Mouse (Mus musculus) adrenal gland, postnatal 25 days (tissue): ENCODE measurements around the gene Tmem222. TPM values are rescaled to one million over a fixed set of nuclear protein-coding genes. Genes with fewer than 3 reads are reported as not detected.
A peak's percentile ranks its signal among the peaks of the same experiment; 100 is the strongest.

Source experiments
- DNase-seq: peaks from one replicate; pipeline ENCODE4 v3.0.0; 2021; ENCODE audit warnings: mixed read lengths
- total RNA-seq: library from RNA; stranded (reverse); gene quantifications from 2 replicates; pipeline ENCODE4 v1.2.3, GENCODE M21; 2021

The Tmem222 gene
- total RNA-seq, 1 experiment from 2014 or later: 73.3 TPM

DNA sequence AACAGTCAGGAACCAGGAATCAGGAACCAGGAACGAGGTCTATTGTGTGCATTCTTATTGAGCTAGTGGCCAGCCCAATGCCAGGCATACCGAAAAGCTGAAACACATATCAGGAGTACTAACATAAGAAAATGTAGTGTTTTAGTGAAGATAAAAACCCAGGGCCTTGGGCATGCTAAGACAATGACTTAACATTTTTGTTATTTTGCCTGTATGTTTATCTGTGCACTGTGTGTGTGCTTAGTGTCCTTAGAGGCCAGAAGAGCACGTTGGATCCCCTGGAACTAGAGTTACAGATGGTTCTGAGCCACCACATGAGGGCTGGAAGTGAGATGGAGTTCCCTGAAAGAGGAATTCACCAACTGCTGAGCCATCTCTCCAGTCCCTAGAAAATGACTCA is 7.7 kb upstream of the Tmem222 start:
- no peak for DNase-seq

DNA sequence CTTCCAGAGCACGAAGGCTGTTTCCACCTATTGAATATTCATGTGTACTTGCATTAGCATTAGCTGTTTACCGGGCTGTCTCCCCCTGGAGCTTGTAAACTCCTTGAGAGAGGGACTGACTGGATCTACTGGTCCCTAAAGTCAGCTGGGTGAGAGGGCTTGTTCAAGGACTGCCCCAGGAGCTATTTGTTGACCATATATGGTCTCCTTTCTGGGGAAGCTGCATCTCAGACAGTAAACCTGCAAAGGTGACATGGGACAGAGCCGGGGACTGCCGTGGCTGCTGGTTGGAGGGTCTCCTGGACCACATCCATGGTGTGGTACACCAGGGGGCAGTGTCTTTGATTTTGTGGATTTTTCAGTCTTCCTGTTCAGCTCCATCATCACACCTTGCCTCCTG is 5.1 kb upstream of the Tmem222 start:
- no peak for DNase-seq

DNA sequence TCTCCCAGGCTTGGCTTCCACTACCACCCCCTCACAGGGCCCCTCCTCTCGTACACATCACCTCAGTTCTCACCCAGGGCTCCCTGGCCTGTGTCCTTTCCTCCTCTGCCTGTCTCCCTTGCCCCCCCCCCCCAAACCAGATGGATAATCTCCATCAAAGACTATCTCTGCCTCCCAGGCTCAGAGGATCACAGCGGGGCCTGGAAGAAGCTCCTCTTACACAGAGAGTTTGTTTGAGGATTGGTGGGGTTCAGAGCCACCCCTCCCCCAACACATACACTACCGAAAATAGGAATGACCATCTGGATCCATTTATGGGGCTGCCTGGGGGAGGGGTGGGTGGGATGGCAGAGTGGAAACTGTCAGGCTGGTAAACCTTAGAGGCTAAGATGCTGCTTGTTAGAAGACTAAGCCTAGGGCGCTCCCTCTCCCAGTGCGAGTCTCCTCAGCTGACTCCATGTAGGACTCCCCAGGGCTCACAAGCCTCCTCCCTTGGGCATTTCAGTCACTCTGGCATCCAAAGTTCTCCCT is 4.4 kb upstream of the Tmem222 start:
- DNase-seq: no peak

DNA sequence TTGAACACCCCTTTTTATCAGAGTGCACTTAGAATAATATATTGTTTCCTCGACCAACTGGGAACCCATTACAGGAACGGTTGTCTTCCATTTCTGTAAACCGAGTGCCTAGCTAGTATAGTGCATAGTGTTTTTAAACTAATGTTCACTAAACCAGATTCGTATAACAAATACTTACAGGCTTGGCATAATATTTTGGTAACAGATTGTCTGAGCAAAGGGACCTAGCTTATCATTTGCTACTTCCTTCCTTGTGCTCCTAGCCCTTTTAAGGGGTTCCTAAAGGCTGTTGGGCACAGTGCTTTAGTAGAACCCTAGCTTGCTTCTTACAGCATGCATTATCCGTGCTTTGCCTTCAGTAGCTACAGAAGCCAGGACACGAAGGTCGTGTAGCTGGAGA is 3.9 kb upstream of the Tmem222 start:
- no peak for DNase-seq

DNA sequence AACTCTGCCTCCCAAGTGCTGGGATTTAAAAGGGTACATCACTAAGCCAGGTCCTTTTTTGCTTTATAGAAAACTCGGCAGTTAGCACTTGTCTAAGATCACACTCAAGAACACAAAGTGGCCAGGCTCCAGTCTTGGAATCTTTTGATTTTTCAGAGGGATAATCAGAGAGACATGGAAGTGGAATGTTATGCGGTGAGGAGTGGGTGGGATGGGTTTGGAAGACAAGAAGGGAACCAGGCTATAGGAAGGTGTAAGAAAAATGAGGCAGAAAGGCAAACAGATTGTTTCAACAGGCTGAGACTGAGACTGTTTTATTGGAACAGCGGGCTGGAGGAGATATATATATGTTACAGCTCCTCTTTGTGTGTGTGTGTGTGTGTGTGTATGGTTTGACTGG is 890 bp upstream of the Tmem222 start:
- no peak for DNase-seq

DNA sequence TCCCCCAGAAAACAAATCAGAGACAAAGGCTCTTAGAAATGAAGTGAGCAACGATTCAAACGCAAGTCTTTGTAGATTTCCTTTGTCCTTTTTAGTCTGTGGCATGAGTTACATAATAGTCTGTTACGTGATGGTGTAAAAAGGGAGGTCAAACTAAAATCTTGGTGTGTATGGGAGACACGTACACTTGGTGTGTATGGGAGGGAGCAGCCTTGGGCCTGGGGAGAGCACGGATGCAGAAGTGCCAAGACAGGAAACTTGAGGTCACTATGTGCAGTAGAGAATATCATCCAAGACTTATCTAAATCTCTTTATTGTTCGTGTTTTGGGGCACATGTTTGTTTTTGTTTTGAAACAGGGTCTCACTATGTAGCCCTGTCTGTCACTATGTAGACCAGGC is 475 bp upstream of the Tmem222 start:
- DNase-seq: no peak

DNA sequence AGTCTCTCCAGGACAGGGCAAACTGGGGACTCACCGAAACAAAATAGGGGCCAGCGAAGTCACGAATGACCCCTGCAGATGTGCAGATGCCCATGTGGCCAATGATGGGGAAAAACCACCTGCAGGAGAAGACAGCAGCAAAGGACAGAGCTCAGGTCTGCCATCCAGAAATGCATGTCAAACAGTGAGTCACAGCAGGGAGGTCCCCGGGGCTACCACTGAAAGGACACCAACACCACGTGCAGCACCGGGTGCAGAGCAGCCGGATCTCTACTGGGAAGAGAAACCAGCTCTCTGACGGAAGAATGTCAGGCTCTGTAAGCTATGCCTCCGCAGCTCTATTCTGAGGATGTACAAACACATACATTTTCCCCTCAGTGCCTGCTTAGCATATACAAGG is 6.7 kb downstream of the Tmem222 start:
- no peak for DNase-seq

DNA sequence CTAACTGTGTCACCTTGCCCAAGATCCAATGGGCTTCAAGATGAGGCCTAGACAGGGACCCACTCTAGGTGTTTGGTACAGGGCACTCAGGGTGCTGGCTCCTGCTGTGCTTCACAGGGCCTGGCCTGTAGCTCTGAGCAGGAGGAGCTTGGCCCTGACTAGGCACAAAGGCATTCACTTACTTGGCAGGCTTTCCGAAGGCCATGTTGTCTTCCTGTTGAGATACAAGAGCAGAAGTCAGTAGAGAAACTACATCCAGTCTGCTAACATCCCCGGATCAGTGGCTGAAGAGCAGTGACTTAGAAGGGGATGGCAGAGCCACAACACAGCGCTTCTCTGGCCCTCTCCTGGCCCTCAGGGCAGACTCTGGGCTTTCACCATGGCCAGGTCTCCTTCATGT is 8.0 kb downstream of the Tmem222 start:
- peak; percentile 64 for DNase-seq

DNA sequence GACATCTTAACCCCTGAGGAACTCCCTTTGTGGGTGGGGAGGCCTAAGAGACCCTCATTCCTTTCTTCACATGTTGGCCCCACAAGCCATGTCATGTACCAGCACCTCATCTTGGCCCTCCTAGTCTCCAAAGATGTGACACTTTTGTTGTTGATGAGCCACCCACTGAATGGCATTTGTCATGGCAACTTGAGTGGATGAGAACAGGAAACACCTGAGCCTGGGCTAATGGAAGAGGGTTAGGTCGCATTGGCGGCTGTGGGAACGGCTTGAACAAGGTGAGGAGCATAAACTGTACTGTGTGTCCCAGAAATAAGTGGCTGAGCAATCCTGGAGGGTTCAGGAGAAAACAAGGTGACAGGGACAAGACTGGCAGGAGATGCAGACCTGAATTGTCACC is 8.7 kb downstream of the Tmem222 start:
- DNase-seq: no peak

DNA sequence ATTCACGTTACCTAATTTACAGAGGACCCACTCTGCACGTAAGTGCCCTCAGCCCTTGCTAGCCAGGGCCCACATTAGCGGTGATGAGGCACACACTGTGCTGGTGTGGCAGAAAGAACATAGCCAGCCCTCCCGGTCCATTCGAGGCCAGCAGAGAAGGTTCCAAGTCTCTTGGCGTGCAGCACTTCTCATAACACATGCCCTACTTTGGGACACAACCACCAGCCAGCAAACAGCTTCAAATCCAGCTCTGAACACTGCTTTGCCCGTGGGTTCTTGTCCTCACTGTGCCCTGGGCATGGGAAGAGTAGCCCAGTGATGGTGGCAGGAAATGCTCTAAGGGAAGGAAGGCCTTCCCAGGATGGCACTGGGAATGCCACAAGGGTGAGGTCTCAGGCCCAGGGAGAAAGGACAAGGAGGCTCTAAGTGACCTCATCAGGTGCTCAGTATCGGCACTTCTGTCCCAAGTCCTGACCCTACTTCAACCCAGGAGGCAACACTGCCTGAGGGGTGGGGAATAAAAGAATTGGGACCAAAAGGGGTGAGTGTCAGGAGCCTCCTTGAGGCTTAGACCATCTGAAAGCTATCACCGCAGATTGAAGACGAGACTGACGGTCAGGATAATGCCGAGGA is 11.2 kb downstream of the Tmem222 start:
- DNase-seq: no peak

DNA sequence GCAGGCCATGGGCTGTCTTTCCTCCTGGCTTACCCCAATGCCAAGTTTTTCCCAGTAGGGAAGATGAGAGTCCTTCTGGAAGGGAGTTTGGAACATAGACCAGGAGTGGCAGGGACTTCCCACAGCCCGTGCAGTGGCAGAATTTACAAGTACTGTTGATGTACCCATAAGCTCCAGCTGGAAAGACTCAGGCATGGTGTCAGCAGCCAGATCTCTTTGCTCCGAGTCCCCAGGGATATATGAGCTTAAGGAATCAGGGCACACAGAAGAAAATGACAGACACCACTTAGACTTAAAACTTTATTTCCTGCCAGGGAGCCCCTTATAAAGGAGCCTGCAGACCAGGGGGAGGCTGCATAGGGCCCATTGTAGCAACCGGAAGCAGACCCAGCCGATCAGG is 11.8 kb downstream of the Tmem222 start:
- DNase-seq: no peak

DNA sequence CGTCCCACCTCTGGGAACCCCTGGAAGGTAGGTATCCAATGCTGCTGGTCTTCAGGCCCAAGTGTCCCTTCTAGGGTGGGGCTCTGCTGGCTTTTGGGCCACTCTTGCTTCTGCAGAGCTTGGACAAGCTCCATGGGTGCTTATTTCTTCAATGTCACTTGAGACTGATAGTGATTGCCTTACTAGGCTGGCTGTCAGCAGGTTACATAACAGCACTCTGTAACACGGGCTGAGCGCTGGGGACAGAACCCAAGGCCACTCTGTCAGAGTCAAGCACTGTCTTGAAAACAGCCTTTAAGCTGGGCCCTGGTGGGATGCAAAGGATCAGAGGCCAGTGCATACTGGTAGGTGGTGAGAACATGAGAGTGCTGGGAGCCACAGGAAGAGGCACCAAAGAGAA is 12.3 kb downstream of the Tmem222 start:
- peak; percentile 45 for DNase-seq

DNA sequence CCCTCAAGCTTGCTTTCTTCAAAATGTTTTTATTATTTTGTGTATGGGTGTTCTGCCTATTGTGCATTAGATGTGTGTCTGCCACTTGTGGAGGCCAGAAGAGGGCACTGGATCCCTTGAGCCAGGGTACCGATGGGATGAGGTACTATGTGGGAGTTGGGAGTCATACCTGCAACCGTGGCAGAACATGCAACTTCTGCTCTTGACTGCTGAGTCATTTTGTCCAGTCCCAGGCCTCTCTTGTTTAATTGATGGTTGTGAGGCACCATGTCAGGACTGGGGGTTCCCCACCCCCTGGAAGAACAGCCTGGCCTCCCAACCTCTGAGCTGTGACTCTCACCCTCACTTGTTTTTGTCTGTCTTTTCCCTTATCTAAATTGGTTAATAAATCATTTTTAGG is 13.0 kb downstream of the Tmem222 start:
- DNase-seq: no peak

DNA sequence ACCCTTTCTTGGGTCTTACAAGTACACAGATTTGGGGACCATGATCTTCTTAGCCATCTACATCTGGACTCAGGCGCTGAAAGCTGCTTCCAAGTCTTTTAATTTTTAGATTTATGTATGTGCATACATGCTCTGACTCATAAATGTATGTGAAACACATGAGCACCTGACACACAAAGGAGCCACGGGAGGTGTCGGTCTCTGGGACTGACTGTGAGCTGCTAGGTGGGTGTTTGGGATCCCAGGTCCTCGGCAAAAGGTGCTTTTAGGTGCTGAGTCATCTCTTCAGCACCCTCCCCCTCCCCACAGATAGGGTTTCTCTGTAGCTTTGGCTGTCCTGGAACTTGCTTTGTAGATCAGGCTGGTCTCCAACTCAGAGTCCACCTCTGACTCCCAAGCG is 13.8 kb downstream of the Tmem222 start:
- no peak for DNase-seq

DNA sequence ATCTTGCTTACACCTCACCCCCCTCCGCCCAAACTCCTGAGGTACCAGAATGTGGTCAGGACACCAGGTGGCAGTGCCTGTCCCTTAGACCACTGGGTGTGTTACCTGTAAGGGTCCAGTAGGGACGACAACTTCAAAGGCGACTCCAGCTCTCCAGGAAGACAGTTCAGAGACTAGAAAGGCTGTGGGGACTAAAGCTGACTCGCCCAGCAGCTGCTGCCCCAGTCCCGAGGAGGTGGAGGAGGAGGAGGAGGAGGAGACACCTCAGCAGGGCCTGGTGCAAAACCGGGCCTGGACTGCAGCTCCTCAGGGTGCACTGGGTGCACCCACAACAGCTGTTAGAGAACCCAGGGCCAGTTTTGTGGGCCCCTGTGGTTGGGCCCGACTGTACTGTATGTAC is 14.7 kb downstream of the Tmem222 start, which contains the start of gene Sytl1:
TSS of gene Sytl1 (minus strand) at position 232 of the 400 bp plus-strand sequence.
- DNase-seq: no peak

DNA sequence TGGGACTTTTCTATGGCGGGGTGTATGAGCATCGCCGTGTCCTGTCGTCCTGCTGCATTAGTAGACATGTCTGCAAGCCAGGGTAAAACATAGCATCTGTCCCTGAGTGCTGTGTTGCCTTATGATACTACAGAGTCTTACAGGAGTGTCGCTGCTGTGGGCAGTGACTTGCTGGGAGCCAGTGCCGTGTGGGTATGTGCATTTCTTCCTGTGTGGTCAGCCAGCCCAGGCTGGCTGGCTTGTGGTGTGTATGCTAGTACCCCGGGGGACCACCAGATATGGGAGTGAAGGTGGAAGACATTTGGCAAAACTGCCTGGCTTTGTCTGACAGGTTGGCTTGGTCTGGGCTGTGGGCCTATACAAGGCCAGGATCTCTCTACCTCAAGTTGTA is 15.2 kb downstream of the Tmem222 start:
- no peak for DNase-seq

DNA sequence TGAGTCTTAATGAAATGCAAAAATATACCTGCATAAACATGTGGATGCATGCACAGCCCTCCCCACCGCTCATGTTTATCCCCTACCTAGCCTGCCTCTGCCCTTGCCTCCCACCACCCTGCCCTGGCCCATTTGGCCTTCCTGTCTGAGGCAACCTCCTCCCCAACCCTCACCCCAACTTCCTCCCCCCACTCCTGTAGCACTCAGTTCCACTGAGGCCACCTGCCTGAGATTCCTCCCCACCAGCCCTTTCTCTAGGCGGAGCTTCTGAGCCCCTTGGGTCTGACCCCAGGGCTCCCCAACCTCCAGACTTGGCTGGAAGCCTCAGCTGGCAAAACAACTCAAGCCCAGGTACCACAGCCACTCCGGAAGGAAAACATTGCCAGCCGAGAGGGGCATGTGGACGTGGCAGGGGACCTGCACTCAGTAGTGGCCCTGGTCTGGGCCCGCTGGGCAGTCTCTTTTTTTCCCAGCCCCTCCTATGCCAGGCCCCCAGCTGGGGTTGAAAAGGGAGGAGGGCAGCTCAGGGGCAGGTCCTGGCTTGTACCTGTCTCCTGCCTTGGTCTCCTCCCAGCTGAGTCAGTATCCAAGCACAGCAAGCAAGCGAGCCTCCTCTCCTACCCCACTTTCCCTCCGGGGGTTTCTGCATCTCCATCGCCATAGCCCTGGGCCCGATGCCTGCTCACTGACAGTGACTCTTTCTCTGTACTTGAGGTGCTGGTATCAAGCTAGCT is 15.8 kb downstream of the Tmem222 start:
- no peak for DNase-seq

DNA sequence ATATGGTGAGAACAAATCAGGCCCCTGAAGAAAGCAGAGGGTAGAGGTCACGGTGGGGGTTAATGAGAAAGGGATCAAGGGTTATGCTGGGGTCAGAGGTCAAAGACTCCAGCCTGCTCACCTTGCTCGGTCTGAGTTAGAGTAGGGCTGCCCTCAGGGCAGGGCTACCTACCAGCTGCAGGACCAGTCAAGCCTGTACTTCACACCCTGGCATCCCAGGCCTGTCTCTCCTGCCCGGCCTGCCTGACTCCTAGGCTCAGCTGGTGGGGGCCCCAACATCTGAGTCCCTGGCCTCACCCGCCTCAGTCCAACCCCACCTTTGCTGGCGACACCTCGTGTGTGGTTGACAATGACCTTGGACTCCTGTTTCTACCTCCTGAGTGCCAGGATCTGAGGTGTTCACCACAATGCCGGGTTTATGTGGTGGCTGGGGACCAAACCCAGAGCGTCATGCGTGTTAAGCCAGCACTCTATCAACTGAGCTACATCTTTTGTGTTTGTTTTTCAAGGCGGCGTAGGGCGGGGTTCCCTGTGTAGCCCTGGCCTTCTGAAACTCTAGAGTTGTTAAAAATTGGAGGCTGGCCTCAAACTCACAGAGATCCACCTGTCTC is 19.7 kb downstream of the Tmem222 start:
- no peak for DNase-seq

DNA sequence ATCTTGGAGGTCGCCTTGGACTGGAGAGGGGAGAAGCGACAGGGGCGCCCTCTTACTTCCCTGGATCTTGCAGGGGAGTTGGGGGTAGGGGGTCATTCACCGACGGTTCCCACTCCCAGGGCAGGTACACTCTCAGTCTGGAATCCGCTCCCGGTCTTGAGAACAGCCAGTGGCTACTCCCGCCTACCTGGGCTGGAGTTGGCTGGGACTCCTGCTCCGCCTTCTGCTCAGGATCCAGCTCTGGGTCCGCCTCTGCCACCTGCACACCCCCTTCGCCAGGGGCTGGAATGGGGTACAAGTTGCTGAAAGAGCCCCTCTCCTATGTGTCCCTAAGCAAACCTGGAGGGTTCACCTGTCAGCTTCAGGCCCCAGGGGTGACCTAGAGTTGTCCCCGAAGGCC is 20.4 kb downstream of the Tmem222 start:
- DNase-seq: no peak

DNA sequence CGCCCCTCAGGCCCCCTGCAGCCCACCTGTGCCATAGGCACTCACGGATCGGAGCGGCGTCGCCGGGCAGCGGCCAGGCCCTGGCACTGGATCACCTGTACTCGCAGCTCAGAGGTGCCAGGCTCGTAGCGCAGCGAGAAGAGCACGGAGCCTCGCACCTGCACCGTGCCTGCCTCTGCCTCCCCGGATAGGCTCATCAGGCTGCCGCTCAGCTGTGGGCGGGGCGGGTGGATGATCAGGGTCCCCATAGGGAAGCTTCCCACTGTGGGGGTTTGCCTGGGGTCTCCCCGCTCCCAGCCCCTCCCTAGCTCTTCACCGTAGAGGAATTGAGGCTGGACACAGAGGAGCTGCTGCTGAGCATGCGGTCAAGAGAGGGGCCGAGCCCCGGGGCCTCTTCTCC is 20.8 kb downstream of the Tmem222 start:
- DNase-seq: no peak

DNA sequence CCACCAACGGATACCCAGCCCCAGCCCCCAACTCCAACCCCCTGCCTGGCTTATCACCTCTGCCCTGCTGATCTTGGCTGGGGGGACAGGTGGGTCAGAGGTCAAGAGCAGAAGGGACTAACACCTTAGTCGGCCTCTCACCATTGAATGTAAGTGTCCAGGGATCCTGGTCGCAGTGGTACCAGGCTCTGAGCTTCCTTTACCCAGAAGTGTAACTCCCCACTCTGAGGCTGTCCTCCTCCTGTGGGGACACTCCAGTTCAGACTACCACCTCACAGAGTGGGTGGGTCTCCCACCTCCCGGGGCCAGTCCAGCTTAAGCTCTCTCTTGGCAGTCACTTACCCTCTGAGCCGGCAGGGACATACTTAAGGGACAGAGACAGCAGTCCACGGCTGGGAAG is 22.2 kb downstream of the Tmem222 start:
- no peak for DNase-seq

DNA sequence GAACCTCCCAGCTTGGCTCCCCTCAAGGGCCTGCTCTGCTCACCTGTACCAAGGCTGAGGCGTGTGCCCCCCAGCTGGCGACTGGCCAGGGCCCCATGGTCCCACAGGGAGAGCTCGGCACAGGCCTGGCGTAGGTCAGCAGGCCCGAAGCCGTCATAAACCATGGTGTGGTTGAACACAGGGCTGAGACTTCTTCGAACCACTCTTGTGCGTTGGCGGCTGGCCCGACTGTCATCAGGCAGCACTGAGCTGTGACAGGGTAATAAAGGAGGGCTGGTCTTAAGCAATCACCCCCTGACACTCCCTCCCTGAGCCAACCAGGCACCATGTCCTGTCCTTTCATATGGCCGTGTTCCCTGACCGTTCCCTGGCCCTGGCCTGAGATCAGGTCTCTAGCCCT is 24.2 kb downstream of the Tmem222 start:
- DNase-seq: no peak

DNA sequence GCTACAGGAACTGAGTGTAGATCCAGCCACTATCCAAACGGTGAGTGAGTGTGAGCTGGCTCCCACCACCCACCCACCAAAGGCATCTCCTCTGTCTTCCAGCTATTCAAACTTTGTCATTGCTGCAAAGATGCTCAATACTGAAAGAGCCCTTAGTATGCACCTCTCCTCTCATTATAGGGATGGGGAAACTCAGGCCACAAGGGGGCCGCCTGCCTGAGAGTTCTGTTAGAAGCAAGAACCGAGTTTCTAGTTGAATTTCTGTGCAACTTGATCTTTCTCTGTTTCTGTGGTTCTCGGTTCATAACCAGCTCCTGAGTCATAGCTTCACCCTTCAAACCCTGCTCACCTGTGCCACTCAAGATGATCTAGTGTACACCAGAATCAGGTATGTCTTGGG is 25.5 kb downstream of the Tmem222 start:
- no peak for DNase-seq

DNA sequence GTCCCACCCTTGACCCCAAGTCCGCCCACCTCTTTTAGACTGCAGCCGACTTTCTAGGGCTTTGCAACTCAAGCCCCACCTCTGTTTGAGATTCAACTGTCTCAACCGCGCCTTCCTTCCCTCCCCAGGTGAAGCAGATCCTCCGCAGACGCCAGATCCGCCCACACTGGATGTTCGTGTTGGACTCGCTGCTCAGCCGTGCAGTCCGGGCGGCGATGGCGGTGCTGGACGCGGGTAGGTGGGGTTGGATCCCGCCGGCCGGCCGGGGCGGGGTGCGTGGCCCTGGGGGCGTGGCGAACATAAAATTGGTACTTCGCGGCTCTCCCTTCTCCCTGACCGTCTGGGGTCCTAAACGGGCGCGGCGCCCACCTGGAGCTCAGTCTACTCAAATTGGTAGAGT is 26.4 kb downstream of the Tmem222 start:
- peak; percentile 35 for DNase-seq
